Mouse (Mus musculus) testis, adult 2 months (tissue): Measurements from ENCODE around the gene Esrrg.

Experiments used
- CTCF ChIP-seq: fragments of 200-500 bp; IDR thresholded peaks from 2 replicates; pipeline ENCODE4 v1.5.1; 2012; ENCODE audit warnings: low read depth, mild to moderate bottlenecking, inconsistent platforms, low read length, moderate library complexity; ENCODE audit not compliant: control insufficient read depth, insufficient read depth, insufficient replicate concordance
- POLR2A ChIP-seq: fragments of 200-500 bp; IDR thresholded peaks from 2 replicates; pipeline ENCODE4 v1.6.1; 2012; ENCODE audit warnings: low read depth, mild to moderate bottlenecking, inconsistent platforms, low read length, moderate library complexity; ENCODE audit not compliant: control insufficient read depth

GRCm38 (mm10) chr1:187691846-187692525 is 83.4 kb downstream of the Esrrg start:
- TF ChIP-seq CTCF: no peak
- TF ChIP-seq POLR2A: no peak
